Comparison of ENCODE assay signal across 12 mouse cellular contexts in genomic region chr5:103694094-103694493, GRCm38 (mm10). TPM values are rescaled to one million over a fixed set of nuclear protein-coding genes. Genes with fewer than 3 reads are reported as not detected.
DNase-seq lines count a peak whose midpoint lies in the region; ATAC-seq and TF ChIP-seq lines count a peak whose summit lies in the region.
"Had no signal": no experiment of that assay in that cellular context is flagged by ENCODE, and none has a peak within 500 bp of the region (broad histone marks: within the 10 kb centered on the region; RNA-seq: fewer than 3 reads in every experiment).

No protein-coding gene starts in this region.

- 50% methylated on average over 6 of the region's 6 CpGs for WGBS in forebrain, embryonic 10.5 days
- 52% methylated on average over 6 of the region's 6 CpGs for WGBS in forebrain, embryonic 14.5 days
- 45% methylated on average over 6 of the region's 6 CpGs for WGBS in limb, embryonic 12.5 days
- 54% methylated on average over 6 of the region's 6 CpGs for WGBS in limb, embryonic 10.5 days
- 42% methylated on average over 6 of the region's 6 CpGs for WGBS in liver, postnatal 0 days (ENCODE audit: insufficient replicate concordance)

- H3K9me3 ChIP-seq in forebrain, embryonic 10.5 days: no peaks in the 10 kb centered on the region
- H3K9me3 ChIP-seq in forebrain, embryonic 14.5 days (replicated peaks; ENCODE audit: control insufficient read depth, low read length): no peaks in the 10 kb centered on the region
- H3K9me3 ChIP-seq in limb, embryonic 12.5 days: no peaks in the 10 kb centered on the region
- no peaks in the 10 kb centered on the region for H3K9me3 ChIP-seq in limb, embryonic 10.5 days (replicated peaks)
- no peaks in the 10 kb centered on the region for H3K9me3 ChIP-seq in ES-E14 (ENCODE audit: control insufficient read depth, insufficient read depth, low read depth, low read length)
- no peaks in the 10 kb centered on the region for H3K9me3 ChIP-seq in liver, postnatal 0 days (ENCODE audit: low read length)
- H3K9me3 ChIP-seq: G1E; limb, embryonic 13.5 days had no signal

- H3K4me1 ChIP-seq in forebrain, embryonic 10.5 days: peaks cover 34% of the 10 kb centered on the region
- H3K4me1 ChIP-seq in forebrain, embryonic 14.5 days (ENCODE audit: control insufficient read depth, insufficient read depth, low read length): peaks cover 14% of the 10 kb centered on the region
- H3K4me1 ChIP-seq in limb, embryonic 12.5 days (replicated peaks): peaks cover 15% of the 10 kb centered on the region
- H3K4me1 ChIP-seq in limb, embryonic 10.5 days: peaks cover 29% of the 10 kb centered on the region
- peaks cover 0 to 8% of the 10 kb centered on the region in 2 experiments; a peak in 2 of 4 replicates for H3K4me1 ChIP-seq in ES-E14 (ENCODE audit: control insufficient read depth in 2 of 2, insufficient read depth in 2 of 2, low read length in 2 of 2, poor library complexity in 1 of 2)
- H3K4me1 ChIP-seq in liver, postnatal 0 days (ENCODE audit: insufficient read depth): peaks cover 5% of the 10 kb centered on the region

- H3K4me3 ChIP-seq in forebrain, embryonic 10.5 days: peak overlapping the region; percentile 73; the same call in 1 of the 2 replicates
- no peak overlapping the region for H3K4me3 ChIP-seq in forebrain, embryonic 14.5 days (ENCODE audit: low read depth, low read length)
- H3K4me3 ChIP-seq in limb, embryonic 12.5 days (replicated peaks): no peak overlapping the region
- H3K4me3 ChIP-seq in limb, embryonic 10.5 days: no peak overlapping the region
- H3K4me3 ChIP-seq in ES-E14 (ENCODE audit: insufficient read depth in 1 of 2, low read depth in 1 of 2, low read length in 2 of 2, poor library complexity in 1 of 2, severe bottlenecking in 1 of 2): peak overlapping the region; percentile 88 to 99
- peak overlapping the region; percentile 79 for H3K4me3 ChIP-seq in liver, postnatal 0 days (ENCODE audit: low read depth, low read length)

- H3K4me2 ChIP-seq in forebrain, embryonic 14.5 days (ENCODE audit: low read length): no peak overlapping the region
- H3K4me2 ChIP-seq in limb, embryonic 12.5 days: peak overlapping the region; percentile 100; the same call in 1 of the 2 replicates
- peak overlapping the region; percentile 96 for H3K4me2 ChIP-seq in liver, postnatal 0 days (ENCODE audit: low read depth, low read length)

- peaks cover 62% of the 10 kb centered on the region for H3K27me3 ChIP-seq in forebrain, embryonic 10.5 days (ENCODE audit: poor library complexity, severe bottlenecking)
- H3K27me3 ChIP-seq in forebrain, embryonic 14.5 days (replicated peaks; ENCODE audit: control insufficient read depth, insufficient read depth, low read length): peaks cover 13% of the 10 kb centered on the region
- H3K27me3 ChIP-seq in limb, embryonic 12.5 days: peaks cover 37% of the 10 kb centered on the region
- peaks cover 39% of the 10 kb centered on the region for H3K27me3 ChIP-seq in limb, embryonic 10.5 days (ENCODE audit: low read depth, poor library complexity, severe bottlenecking)
- peaks cover 18% of the 10 kb centered on the region for H3K27me3 ChIP-seq in liver, postnatal 0 days (ENCODE audit: insufficient read depth, low read length)

- TF ChIP-seq EP300 in liver, postnatal 0 days (IDR thresholded peaks at IDR 0.05; ENCODE audit: low read depth): no peak

- H3K36me3 ChIP-seq in forebrain, embryonic 10.5 days (replicated peaks): no peaks in the 10 kb centered on the region
- no peaks in the 10 kb centered on the region for H3K36me3 ChIP-seq in forebrain, embryonic 14.5 days (ENCODE audit: control insufficient read depth, insufficient read depth, low read length)
- H3K36me3 ChIP-seq in limb, embryonic 12.5 days: no peaks in the 10 kb centered on the region
- H3K36me3 ChIP-seq in limb, embryonic 10.5 days: no peaks in the 10 kb centered on the region
- no peaks in the 10 kb centered on the region for H3K36me3 ChIP-seq in ES-E14 (ENCODE audit: control insufficient read depth, insufficient read depth, low read length, poor library complexity, severe bottlenecking)
- no peaks in the 10 kb centered on the region for H3K36me3 ChIP-seq in liver, postnatal 0 days (replicated peaks; ENCODE audit: insufficient read depth, low read length)
- H3K36me3 ChIP-seq: G1E; limb, embryonic 13.5 days had no signal

- no peak for DNase-seq in forebrain, embryonic 10.5 days (ENCODE audit: extremely low spot score, low spot score)
- no peak for DNase-seq in forebrain, embryonic 14.5 days (ENCODE audit: low spot score)
- no peak for DNase-seq in limb, embryonic 10.5 days (ENCODE audit: low spot score)
- DNase-seq in ES-E14 (ENCODE audit: low read depth, low spot score): no peak
- no peak for DNase-seq in liver, postnatal 0 days
- no peak for DNase-seq in cerebellum, adult 8-10 months
- DNase-seq in adrenal gland, postnatal 4 days (ENCODE audit: low spot score in 2 of 2): no peak
- DNase-seq: adrenal gland, postnatal 25 days had no signal

- no peak for ATAC-seq in forebrain, embryonic 14.5 days
- ATAC-seq in limb, embryonic 12.5 days (ENCODE audit: insufficient number of reproducible peaks, insufficient read depth, low FRiP score, low TSS enrichment, low read depth): no peak
- no peak for ATAC-seq in liver, postnatal 0 days

- TF ChIP-seq CTCF in liver, postnatal 0 days (IDR thresholded peaks at IDR 0.05; ENCODE audit: low read depth): no peak

- in situ Hi-C loops in ES-E14 (cut with MboI; ENCODE audit: low sequenced_read_pairs in 2 of 2, unreplicated experiment in 2 of 2): no loop called here

- no peak overlapping the region for H3K27ac ChIP-seq in forebrain, embryonic 10.5 days
- no peak overlapping the region for H3K27ac ChIP-seq in forebrain, embryonic 14.5 days (ENCODE audit: low read depth, low read length)
- no peak overlapping the region for H3K27ac ChIP-seq in limb, embryonic 12.5 days
- no peak overlapping the region for H3K27ac ChIP-seq in limb, embryonic 10.5 days
- no peak overlapping the region; the same call in 1 of the 2 replicates for H3K27ac ChIP-seq in ES-E14 (ENCODE audit: insufficient read depth, low read depth, low read length, poor library complexity, severe bottlenecking)
- no peak overlapping the region; the same call in 1 of the 2 replicates for H3K27ac ChIP-seq in liver, postnatal 0 days (ENCODE audit: low read depth)
- H3K27ac ChIP-seq: limb, embryonic 13.5 days had no signal

- H3K9ac ChIP-seq in forebrain, embryonic 14.5 days (ENCODE audit: low read length): no peak overlapping the region
- H3K9ac ChIP-seq in limb, embryonic 12.5 days (replicated peaks): no peak overlapping the region
- H3K9ac ChIP-seq in ES-E14 (ENCODE audit: insufficient read depth, low read depth, low read length, poor library complexity, severe bottlenecking): no peak overlapping the region; the same call in 1 of the 2 replicates
- 0 out of 2 replicates have a peak overlapping the region, but pooled peaks have one; percentile 5 for H3K9ac ChIP-seq in liver, postnatal 0 days (replicated peaks)
- H3K9ac ChIP-seq: limb, embryonic 13.5 days had no signal

TF ChIP-seq in ES-E14, 5 proteins besides CTCF, POLR2A, EP300 and RAD21:
- TF ChIP-seq ZC3H11A (IDR thresholded peaks at IDR 0.05; ENCODE audit: borderline replicate concordance, low read depth, low read length): no peak
- no peak for TF ChIP-seq HCFC1 (IDR thresholded peaks at IDR 0.05; ENCODE audit: borderline replicate concordance, insufficient read depth, low read length)
- no peak for TF ChIP-seq CHD2 (IDR thresholded peaks at IDR 0.05; ENCODE audit: low read depth, low read length)
- no peak for TF ChIP-seq ZNF384 (IDR thresholded peaks at IDR 0.05; ENCODE audit: low read depth, low read length)
- TF ChIP-seq MAFK (IDR thresholded peaks at IDR 0.05; ENCODE audit: insufficient read depth, low read depth, low read length): no peak

RNA-seq across cellular contexts. Expression of gene Aff1, which starts 1.9 kb away (rescaled TPM):
- polyA plus RNA-seq in forebrain, embryonic 10.5 days (2016; fragmentation: Nextera tagmentation; extraction: Ambion mirVana): 4.3 and 5.1 TPM in 2 replicates
- polyA plus RNA-seq in forebrain, embryonic 14.5 days (2014; fragmentation: Nextera tagmentation; extraction: Ambion mirVana): 1.5 and 2.6 TPM in 2 replicates
- 4.6 and 7.4 TPM in 2 replicates for polyA plus RNA-seq in limb, embryonic 12.5 days (2016; fragmentation: Nextera tagmentation; extraction: Ambion mirVana)
- 4.0 and 4.6 TPM in 2 replicates for polyA plus RNA-seq in limb, embryonic 10.5 days (2016; fragmentation: Nextera tagmentation; extraction: Ambion mirVana)
- 21.2 and 26.0 TPM in 2 replicates for total RNA-seq in ES-E14 (2012; rRNA removed)
- 4.7 and 5.0 TPM in 2 replicates for polyA plus RNA-seq in liver, postnatal 0 days (2015; fragmentation: Nextera tagmentation; extraction: Ambion mirVana)
- total RNA-seq in adrenal gland, postnatal 4 days (2021): 10 to 100 TPM; 37.5 to 43.3 TPM

RNA-seq across cellular contexts. Expression of gene 1700016H13Rik, which starts 38.3 kb away (rescaled TPM):
- polyA plus RNA-seq in forebrain, embryonic 10.5 days (2016; fragmentation: Nextera tagmentation; extraction: Ambion mirVana): 0.14 and 0.24 TPM in 2 replicates
- polyA plus RNA-seq in forebrain, embryonic 14.5 days (2014; fragmentation: Nextera tagmentation; extraction: Ambion mirVana): 0.38 and 0.68 TPM in 2 replicates
- 0.23 TPM in 1 of 2 replicates, not detected in the other for polyA plus RNA-seq in limb, embryonic 12.5 days (2016; fragmentation: Nextera tagmentation; extraction: Ambion mirVana)
- 0.16 and 0.20 TPM in 2 replicates for polyA plus RNA-seq in limb, embryonic 10.5 days (2016; fragmentation: Nextera tagmentation; extraction: Ambion mirVana)
- total RNA-seq in ES-E14 (2012; rRNA removed): 0.18 and 0.21 TPM in 2 replicates
- not detected in 2 replicates for polyA plus RNA-seq in liver, postnatal 0 days (2015; fragmentation: Nextera tagmentation; extraction: Ambion mirVana)
- not detected for total RNA-seq in adrenal gland, postnatal 4 days (2021)
- total RNA-seq: adrenal gland, postnatal 25 days; G1E; layer of hippocampus, postnatal 25 days had no signal
- polyA plus RNA-seq: G1E; limb, embryonic 13.5 days had no signal

Comparison
In these comparisons a context has a peak if more than half of its experiments do, and no peak if none do; other contexts are left out.
1. H3K4me3 ChIP-seq: peak in forebrain, embryonic 10.5 days (single experiment), ES-E14 (2 of 2) and liver, postnatal 0 days (single experiment); none in forebrain, embryonic 14.5 days (single experiment), limb, embryonic 12.5 days (single experiment) and limb, embryonic 10.5 days (single experiment).